Mouse (Mus musculus) adrenal gland, postnatal 10 days (tissue): ENCODE measurements around the gene Spc25. TPM values are rescaled to one million over a fixed set of nuclear protein-coding genes. Genes with fewer than 3 reads are reported as not detected.

ENCODE experiments used
- DNase-seq: peaks from one replicate; pipeline ENCODE4 v3.0.0; 2021; ENCODE audit warnings: mixed read lengths
- total RNA-seq, 2 experiments: library from RNA; stranded (reverse); gene quantifications; 2 replicates each; pipeline ENCODE4 v1.2.3; 2021

Gene Spc25
- total RNA-seq, 2 experiments from 2014 or later: 16.6 to 17.9 TPM

- no peak for DNase-seq
These were observed 18.0 kb downstream of the Spc25 start for GRCm38 (mm10) chr2:69187990-69188389.

DNA sequence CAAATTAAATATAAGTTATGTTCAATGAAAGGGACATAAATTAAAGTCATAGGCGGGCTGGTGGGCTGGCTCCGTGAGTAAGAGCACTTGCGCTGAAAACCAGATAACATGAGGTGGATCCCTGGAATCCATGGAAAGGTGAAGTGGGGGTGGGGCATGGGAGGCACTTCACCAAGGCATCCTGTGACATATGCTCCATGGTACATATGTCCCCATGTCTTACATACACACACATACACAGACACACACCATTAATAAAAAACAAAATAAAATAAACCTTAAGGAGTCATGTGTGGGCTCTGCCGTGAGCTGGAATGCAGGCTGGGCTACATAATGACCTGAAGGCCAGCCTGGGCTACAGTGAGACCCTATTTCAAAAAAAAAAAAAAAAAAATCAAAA, 26.3 kb downstream of the Spc25 start:
- no peak for DNase-seq

GRCm38 (mm10) chr2:69175296-69175695, 30.7 kb downstream of the Spc25 start:
- DNase-seq: no peak

DNA sequence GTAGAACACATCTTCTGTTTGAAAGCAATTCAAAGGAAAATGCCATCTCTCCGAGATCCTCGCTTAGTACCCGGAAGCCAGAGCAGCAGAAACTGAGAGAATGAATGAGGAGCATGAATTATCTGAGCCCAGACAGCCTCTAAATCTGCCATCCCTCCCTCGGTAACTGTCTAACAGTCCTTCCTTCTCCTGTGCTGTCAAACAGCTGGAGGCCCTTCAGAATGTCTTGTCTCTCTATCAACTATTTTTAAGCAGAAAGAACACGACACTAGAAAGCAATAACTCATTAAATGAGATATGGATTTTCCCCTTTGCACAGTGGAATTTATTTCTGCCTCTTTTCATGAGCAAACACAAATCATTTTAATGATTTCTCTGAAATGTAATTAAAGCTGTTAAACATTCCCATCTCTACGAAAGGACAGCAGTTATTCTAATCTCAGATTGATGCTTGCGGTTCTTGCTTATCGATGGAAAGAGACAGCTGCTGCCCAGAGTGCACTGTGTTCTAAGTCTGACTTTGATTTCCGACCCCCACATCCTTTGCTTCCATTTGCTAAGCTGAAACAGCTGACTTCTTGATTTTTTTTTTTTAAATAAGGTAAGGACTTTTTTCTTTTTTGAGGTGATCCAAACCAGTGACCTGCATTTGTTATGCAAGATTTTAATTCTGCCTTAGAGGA, 35.5 kb downstream of the Spc25 start:
- DNase-seq: no peak

- DNase-seq: no peak
These were observed 47.1 kb downstream of the Spc25 start for GRCm38 (mm10) chr2:69158907-69159306.

DNA sequence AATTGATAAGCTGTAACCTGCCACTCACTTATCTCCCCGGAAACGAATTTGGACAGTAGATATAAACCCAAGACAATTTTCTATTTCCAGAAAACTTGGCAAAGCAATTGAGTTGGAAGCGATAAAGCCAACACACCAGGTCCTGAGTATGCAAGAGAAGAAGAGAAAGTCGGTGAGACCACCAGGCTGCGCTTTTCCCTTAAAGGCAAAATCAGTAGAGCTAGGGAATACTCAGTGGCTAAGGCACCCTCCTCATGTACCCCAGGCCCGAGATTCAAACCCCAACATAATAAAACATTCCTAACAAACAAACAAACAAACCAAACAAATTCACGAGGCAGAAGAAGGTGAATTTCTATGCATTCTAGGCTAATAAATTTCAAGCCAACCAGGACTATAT, 49.7 kb downstream of the Spc25 start:
- no peak for DNase-seq

GRCm38 (mm10) chr2:69155861-69156260, 50.1 kb downstream of the Spc25 start:
- DNase-seq: no peak

DNA sequence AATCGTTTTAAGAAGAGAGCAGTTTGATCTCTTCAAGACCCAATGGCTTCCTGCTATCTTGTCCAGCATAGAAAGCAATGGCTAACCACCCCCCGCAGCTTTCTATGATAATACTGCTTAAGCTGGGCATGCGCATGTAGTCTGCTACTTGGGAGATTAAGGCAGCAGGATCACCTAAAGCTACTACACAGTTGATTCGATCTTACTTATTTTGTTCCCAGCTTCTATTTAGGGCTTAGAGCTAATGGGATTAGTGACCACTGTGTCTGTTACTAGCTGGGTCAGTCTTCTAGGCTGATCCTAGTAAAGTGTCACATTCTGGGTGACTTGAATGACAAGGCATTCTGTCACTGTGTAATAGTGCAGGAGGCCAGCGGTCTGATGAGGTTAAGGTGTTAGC, 55.2 kb downstream of the Spc25 start:
- no peak for DNase-seq

DNA sequence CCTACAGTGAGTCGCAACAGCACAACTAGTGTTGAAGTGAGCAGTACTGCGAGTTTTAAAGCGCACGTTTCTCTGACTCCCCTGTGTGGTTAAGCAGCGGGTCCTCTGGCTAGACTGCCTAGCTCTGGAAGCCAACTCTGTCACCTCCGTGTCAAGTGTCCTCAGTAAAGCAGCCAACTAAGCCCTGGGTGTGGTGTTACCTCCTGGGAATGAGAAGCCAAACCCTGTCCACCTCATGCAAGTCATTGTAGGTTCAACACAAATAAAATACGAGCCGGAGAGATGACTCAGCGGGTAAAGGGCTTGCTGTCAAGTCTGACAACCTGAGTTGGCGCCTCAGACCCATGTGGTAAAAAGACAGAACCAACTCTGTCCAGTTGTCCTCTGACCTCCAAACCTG, 56.8 kb downstream of the Spc25 start:
- peak; percentile 10 for DNase-seq

- peak; percentile 59 for DNase-seq
These were observed 57.3 kb downstream of the Spc25 start for GRCm38 (mm10) chr2:69148691-69149090.

Other genes starting within 250 kb of the Spc25 start
- gene Nostrin, start 70.4 kb downstream of the Spc25 start, total RNA-seq: 10 to 100 TPM in 1 of 2 experiments, 1 to 10 TPM in 1; 9.3 to 10.7 TPM
- not detected for gene G6pc2, start 4.9 kb upstream of the Spc25 start, total RNA-seq
- 10 to 100 TPM; 11.2 to 27.0 TPM for gene Abcb11, start 136.4 kb upstream of the Spc25 start, total RNA-seq
- 1 to 10 TPM; 6.9 to 7.3 TPM for gene Dhrs9, start 174.3 kb upstream of the Spc25 start, total RNA-seq